Mouse (Mus musculus) stomach, postnatal 0 days (tissue): ENCODE measurements around the gene Hdac11. TPM values are rescaled to one million over a fixed set of nuclear protein-coding genes. Genes with fewer than 3 reads are reported as not detected.

Experiments used
- ATAC-seq: fragments of 200-750 bp; cut with Nextera tagmentation; 2 replicates; pipeline ENCODE4 v1.8.0; 2017; ENCODE audit not compliant: low FRiP score, low TSS enrichment
- DNase-seq: peaks from one replicate; pipeline ENCODE4 v3.0.0-alpha.2; 2016; ENCODE audit warnings: low spot score
- H3K27ac ChIP-seq: fragments of 300-500 bp; sonication (generic); replicated peaks from 2 replicates; pipeline ENCODE4 v1.5.1; 2014; ENCODE audit warnings: mild to moderate bottlenecking, control low read depth
- H3K27me3 ChIP-seq: fragments of 300-500 bp; sonication (generic); 2 replicates; pipeline ENCODE4 v1.6.1; 2014; ENCODE audit warnings: low read length; ENCODE audit not compliant: control insufficient read depth, insufficient read depth
- H3K36me3 ChIP-seq: fragments of 300-500 bp; sonication (generic); 2 replicates; pipeline ENCODE4 v1.6.1; 2014; ENCODE audit warnings: low read length, mixed read lengths; ENCODE audit not compliant: control insufficient read depth, insufficient read depth
- H3K4me1 ChIP-seq: fragments of 300-500 bp; sonication (generic); replicated peaks from 2 replicates; pipeline ENCODE4 v1.6.1; 2014; ENCODE audit warnings: antibody characterized with exemption; ENCODE audit not compliant: control insufficient read depth, insufficient read depth
- H3K4me2 ChIP-seq: fragments of 300-500 bp; sonication (generic); replicated peaks from 2 replicates; pipeline ENCODE4 v1.6.1; 2014; ENCODE audit warnings: low read depth, mild to moderate bottlenecking, control low read depth, moderate library complexity
- H3K4me3 ChIP-seq: fragments of 300-500 bp; sonication (generic); 2 replicates; pipeline ENCODE4 v1.5.1; 2014; ENCODE audit warnings: low read depth, low read length, control low read depth
- H3K9ac ChIP-seq: fragments of 300-500 bp; sonication (generic); 2 replicates; pipeline ENCODE4 v1.6.1; 2014; ENCODE audit warnings: mild to moderate bottlenecking, low read length, control low read depth, mixed read lengths
- H3K9me3 ChIP-seq: fragments of 300-500 bp; sonication (generic); 2 replicates; pipeline ENCODE4 v1.6.1; 2016; ENCODE audit warnings: low read length; ENCODE audit not compliant: control insufficient read depth
- CTCF ChIP-seq: IDR thresholded peaks from 2 replicates; pipeline ENCODE4 v1.5.1; 2016; ENCODE audit warnings: antibody characterized with exemption, low read depth, mild to moderate bottlenecking, moderate library complexity
- EP300 ChIP-seq: optimal IDR thresholded peaks from 2 replicates; pipeline ENCODE3; 2016; ENCODE audit warnings: antibody characterized with exemption
- WGBS: fragments of 180-500 bp; shearing (Covaris S2); extraction: QIAGEN DNeasy Blood & Tissue Kit; methylation state at CpG from one replicate; pipeline ENCODE4 v1.1.7; 2014; 5-methylcytosine and 5-hydroxymethylcytosine counted together
- polyA plus RNA-seq: library from polyadenylated mRNA; unstranded; fragments of >200 nt; fragmentation: Nextera tagmentation; extraction: Ambion mirVana; gene quantifications from 2 replicates; pipeline ENCODE4 v1.2.1, GENCODE M21; 2015

Gene Hdac11
- polyA plus RNA-seq, 1 experiment from 2014 or later, result 6.5 TPM

DNA sequence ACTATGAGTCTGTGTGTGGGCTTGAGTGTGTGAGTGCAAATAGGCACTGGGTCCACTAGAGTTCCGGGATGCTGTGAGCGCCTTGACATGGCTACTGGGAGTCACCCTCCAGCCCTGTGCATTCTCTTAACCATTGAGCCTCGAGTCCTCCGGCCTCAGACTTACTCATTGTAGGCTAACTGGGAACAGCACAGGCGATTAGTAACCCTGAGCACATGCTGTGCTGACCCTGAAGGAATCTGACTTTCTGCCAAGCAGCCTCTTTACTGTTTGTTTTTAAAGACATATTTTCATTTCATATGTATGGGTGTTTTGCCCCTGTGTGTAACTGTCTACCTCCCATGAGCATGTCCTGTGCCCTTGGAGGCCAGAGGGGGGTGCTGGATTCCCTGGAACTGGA, 10.9 kb upstream of the Hdac11 start:
- no peaks in the 10 kb centered on the region for H3K27me3 ChIP-seq
- ATAC-seq (no peak), DNase-seq (no peak)
- H3K36me3 ChIP-seq, result no peaks in the 10 kb centered on the region
- H3K4me3 ChIP-seq, result no peak overlapping the region
- H3K4me2 ChIP-seq, result no peak overlapping the region
- no peaks in the 10 kb centered on the region for H3K9me3 ChIP-seq
- no peak overlapping the region for H3K9ac ChIP-seq
- TF ChIP-seq EP300, result no peak
- no peak overlapping the region for H3K27ac ChIP-seq
- WGBS, result 73% methylated on average over 5 of the region's 5 CpGs
- no peaks in the 10 kb centered on the region for H3K4me1 ChIP-seq

DNA sequence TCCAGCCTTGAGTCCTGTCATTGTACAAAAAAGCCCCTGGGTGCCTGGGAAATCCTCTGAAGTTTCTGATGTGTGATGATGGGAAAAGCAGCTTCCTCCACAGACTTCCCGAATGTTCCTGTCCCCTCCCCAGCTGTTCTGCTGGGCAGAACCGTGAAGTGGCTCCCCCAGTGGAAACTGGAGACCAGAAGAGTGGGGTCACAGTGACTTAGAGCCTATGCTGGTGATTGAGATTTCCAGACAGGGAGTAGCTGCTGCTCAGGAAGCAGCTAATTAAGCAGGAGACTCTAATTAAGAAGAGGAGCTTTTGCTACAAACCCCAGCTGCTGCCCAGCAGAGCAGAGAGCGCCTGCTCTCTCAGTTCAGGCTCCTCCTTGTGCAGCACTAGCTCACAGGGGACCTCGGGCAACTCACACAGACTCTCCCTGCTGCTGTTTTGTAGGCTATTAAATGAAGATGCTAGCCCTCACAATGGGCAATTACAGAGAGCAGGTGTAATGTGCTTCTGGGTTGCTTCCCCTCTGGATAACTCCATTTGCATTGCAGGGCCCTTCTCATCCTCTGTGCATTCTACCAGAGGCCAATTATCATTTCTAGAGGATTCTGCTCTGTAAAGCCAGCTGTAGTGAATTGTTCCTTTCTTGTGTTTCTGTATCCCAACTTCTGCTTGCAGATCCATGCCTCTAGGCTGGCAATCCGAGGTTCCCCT, 9.9 kb upstream of the Hdac11 start:
- Histone ChIP-seq H3K4me3 (no peak overlapping the region), H3K27me3 (no peaks in the 10 kb centered on the region), H3K9ac (no peak overlapping the region), H3K4me1 (no peaks in the 10 kb centered on the region), H3K4me2 (no peak overlapping the region), H3K36me3 (no peaks in the 10 kb centered on the region), H3K27ac (no peak overlapping the region), H3K9me3 (no peaks in the 10 kb centered on the region)
- TF ChIP-seq EP300 (no peak), CTCF (no peak)
- ATAC-seq (no peak), DNase-seq (no peak)
- WGBS, result 47% methylated on average over 5 of the region's 5 CpGs

DNA sequence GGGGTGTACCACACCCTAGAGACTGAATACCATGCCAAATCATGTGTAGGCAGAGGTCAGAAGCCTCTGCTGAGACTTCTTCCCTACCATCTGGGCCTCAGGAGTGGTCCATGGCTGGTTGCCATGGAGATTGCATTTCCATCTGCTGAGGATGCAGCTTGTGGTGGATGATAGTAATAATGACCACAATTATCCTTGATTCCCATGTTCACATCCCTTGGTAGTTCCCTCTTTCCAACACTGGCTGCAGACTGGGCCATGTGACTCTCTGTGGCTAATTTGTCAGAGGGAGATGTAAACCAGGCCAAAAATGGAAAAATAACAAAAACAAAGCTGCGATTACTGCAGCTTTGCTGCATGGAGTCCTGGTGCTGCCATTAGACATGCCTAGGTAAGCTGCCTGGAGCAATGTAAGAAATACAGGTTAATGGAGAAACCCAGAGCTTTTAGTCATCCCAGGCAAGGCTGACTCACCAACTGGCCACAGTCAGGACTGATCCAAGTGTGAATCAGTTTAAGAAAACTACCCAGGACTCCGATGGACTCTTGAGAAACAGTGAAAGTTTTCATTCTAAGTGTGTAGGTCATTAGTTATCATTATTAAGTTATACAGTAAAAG, 9.2 kb upstream of the Hdac11 start:
- no peak overlapping the region for H3K4me3 ChIP-seq
- no peak overlapping the region for H3K27ac ChIP-seq
- DNase-seq (no peak), ATAC-seq (no peak)
- H3K27me3 ChIP-seq, result no peaks in the 10 kb centered on the region
- no peaks in the 10 kb centered on the region for H3K36me3 ChIP-seq
- H3K4me1 ChIP-seq, result no peaks in the 10 kb centered on the region
- 72% methylated on average over 2 of the region's 2 CpGs for WGBS
- no peaks in the 10 kb centered on the region for H3K9me3 ChIP-seq
- H3K4me2 ChIP-seq, result no peak overlapping the region
- no peak for TF ChIP-seq CTCF
- no peak for TF ChIP-seq EP300
- H3K9ac ChIP-seq, result no peak overlapping the region

DNA sequence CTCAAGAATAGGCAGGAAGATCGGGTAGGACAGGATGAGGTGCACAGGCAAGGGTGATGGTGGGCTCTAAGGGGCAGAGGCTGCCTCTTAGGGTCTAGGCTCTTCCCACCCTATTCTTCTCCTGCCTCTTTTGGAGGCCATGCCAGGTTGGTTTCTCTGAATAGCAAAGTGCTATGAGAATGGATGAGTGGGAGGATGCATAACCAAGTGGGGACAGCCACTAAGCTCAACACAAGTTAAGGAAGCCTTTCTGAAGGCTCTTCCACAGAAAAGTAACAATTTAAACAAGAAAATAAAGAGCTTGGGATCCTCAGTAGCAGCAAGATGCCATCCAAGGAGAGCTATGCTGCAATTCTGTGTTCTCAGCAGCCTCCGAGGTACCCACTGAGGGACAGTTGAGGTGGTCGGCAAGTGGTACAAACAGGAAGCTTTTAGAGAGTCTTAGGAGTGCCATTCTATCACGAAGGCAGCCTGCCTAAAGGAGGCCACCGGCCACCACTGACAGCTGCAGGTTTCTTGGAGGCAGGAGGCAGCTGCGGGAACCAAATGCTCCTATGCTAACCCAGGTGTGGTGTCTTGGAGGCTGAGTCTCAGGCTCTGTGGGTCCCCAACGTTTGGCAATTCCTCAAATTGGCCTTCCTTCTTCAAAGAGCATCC, 3.4 kb upstream of the Hdac11 start:
- H3K9me3 ChIP-seq, result no peaks in the 10 kb centered on the region
- DNase-seq, result no peak
- no peak overlapping the region for H3K27ac ChIP-seq
- no peaks in the 10 kb centered on the region for H3K27me3 ChIP-seq
- H3K9ac ChIP-seq, result no peak overlapping the region
- no peak overlapping the region for H3K4me3 ChIP-seq
- 39% methylated on average over 7 of the region's 7 CpGs for WGBS
- no peak for ATAC-seq
- H3K4me1 ChIP-seq, result peaks cover 3% of the 10 kb centered on the region; the same call in 1 of the 2 replicates
- H3K4me2 ChIP-seq, result no peak overlapping the region
- no peaks in the 10 kb centered on the region for H3K36me3 ChIP-seq
- TF ChIP-seq CTCF (no peak), EP300 (no peak)

DNA sequence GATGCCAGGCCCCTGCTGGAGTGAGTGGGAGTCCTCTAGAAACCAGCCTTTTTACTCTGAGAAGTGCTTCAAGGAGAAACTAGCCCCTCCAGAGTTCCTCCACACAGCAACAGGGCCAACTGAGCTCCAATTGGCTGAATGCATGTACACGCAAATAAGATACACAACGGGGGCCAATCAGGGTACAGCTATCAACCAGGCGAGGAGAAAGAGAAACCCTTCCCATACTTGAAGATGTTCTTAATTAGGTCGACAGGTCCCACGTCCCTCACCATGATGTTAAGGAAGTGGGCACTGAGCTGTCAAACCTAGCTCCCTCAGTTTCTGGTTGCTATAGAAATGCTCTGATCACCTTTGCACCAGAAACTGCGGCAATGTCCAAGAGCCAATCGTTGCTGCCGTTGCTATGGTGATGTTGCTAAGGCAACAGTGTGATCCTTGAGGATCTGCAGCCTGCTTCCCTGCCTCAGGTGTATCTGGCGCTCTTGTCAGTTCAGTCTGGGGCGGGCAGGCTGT, 2.9 kb upstream of the Hdac11 start:
- DNase-seq, result peak; percentile 53
- H3K36me3 ChIP-seq, result no peaks in the 10 kb centered on the region
- H3K9ac ChIP-seq, result no peak overlapping the region
- peaks cover 3% of the 10 kb centered on the region; the same call in 1 of the 2 replicates for H3K4me1 ChIP-seq
- H3K4me3 ChIP-seq, result no peak overlapping the region
- no peak for ATAC-seq
- WGBS, result 4% methylated on average over 10 of the region's 10 CpGs
- H3K27ac ChIP-seq, result no peak overlapping the region
- TF ChIP-seq EP300 (no peak), CTCF (no peak)
- no peak overlapping the region; the same call in 1 of the 2 replicates for H3K4me2 ChIP-seq
- H3K27me3 ChIP-seq, result no peaks in the 10 kb centered on the region
- H3K9me3 ChIP-seq, result no peaks in the 10 kb centered on the region

DNA sequence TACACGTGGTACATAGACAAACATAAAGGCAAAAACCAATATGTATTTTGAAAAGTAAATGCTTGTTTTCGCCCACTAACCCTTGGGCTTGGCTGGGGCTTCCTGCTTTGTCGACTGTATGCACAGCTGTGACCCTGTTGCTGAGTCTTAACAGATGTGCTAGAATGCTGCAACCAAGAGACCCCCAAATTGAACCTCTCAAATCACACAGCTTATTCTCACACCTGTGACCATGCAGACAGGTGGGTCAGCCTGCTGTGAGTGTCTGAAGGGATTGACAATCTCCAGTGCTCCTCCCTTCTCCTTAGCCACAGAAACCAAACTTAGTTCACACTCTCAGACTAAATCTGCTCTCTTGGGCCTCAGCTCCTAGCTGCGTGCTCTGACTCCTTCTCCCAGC, 1.8 kb upstream of the Hdac11 start:
- H3K4me3 ChIP-seq, result no peak overlapping the region
- WGBS, result 43% methylated on average over 4 of the region's 4 CpGs
- no peak overlapping the region for H3K27ac ChIP-seq
- peak; percentile 46 for DNase-seq
- H3K27me3 ChIP-seq, result no peaks in the 10 kb centered on the region
- H3K9me3 ChIP-seq, result no peaks in the 10 kb centered on the region
- ATAC-seq, result no peak
- no peak for TF ChIP-seq CTCF
- TF ChIP-seq EP300, result no peak
- no peak overlapping the region for H3K4me2 ChIP-seq
- peaks cover 3% of the 10 kb centered on the region; the same call in 1 of the 2 replicates for H3K4me1 ChIP-seq
- H3K9ac ChIP-seq, result no peak overlapping the region
- H3K36me3 ChIP-seq, result no peaks in the 10 kb centered on the region
